Comparison of ENCODE assay signal across 15 mouse cellular contexts in genomic region chr11:68744150-68744549, GRCm38 (mm10).
"Had no signal": no experiment of that assay in that cellular context is flagged by ENCODE, and none has a peak within 500 bp of the region (broad histone marks: within the 10 kb centered on the region; RNA-seq: fewer than 3 reads in every experiment).

No protein-coding gene starts in this region.

- H3K27ac ChIP-seq: kidney, embryonic 15.5 days; limb, embryonic 12.5 days; liver, embryonic 14.5 days; midbrain, embryonic 13.5 days; stomach, postnatal 0 days had no signal

- ATAC-seq: lung, postnatal 0 days; midbrain, embryonic 13.5 days had no signal

- H3K27me3 ChIP-seq: kidney, embryonic 15.5 days; limb, embryonic 12.5 days; midbrain, embryonic 13.5 days; neural tube, embryonic 15.5 days had no signal

- H3K4me3 ChIP-seq: kidney, embryonic 15.5 days; limb, embryonic 12.5 days; midbrain, embryonic 13.5 days; neural tube, embryonic 15.5 days had no signal

- DNase-seq: kidney, adult 18-20 months; kidney, postnatal 25 days; liver; lung, adult 2 months; lung, postnatal 36 days; right cerebral cortex, adult 18-20 months; right cerebral cortex, postnatal 25 days; thymus, postnatal 25 days had no signal
